Mouse (Mus musculus) G1E (cell line): ENCODE results near the gene Ndufb4. TPM values are rescaled to one million over a fixed set of nuclear protein-coding genes. Genes with fewer than 3 reads are reported as not detected.

ENCODE experiments used
- ATAC-seq: 2 replicates; pipeline ENCODE4 v1.8.0; 2016; ENCODE audit warnings: mild to moderate bottlenecking; ENCODE audit not compliant: insufficient number of reproducible peaks, poor library complexity, low FRiP score, severe bottlenecking; ENCODE audit errors: extremely low read depth
- DNase-seq: peaks from one replicate; pipeline ENCODE4 v3.0.0; 2012; ENCODE audit warnings: low spot score
- H3K27me3 ChIP-seq: 2 replicates; pipeline ENCODE4 v1.6.1; 2012; ENCODE audit warnings: mild to moderate bottlenecking, low read length, inconsistent platforms; ENCODE audit not compliant: insufficient read depth
- H3K36me3 ChIP-seq: replicated peaks from 2 replicates; pipeline ENCODE3; 2012; ENCODE audit warnings: mild to moderate bottlenecking, inconsistent platforms
- H3K4me1 ChIP-seq: 2 replicates; pipeline ENCODE4 v1.6.1; 2012; ENCODE audit warnings: low read depth, low read length, inconsistent platforms, mixed read lengths; ENCODE audit not compliant: insufficient read depth
- H3K4me3 ChIP-seq: 2 replicates; pipeline ENCODE4 v1.5.1; 2012; ENCODE audit warnings: low read depth, mild to moderate bottlenecking, inconsistent platforms, low read length, moderate library complexity, mixed read lengths
- H3K9me3 ChIP-seq: replicated peaks from 2 replicates; pipeline ENCODE4 v1.6.1; 2012; ENCODE audit warnings: inconsistent platforms
- CTCF ChIP-seq: IDR thresholded peaks from 2 replicates; pipeline ENCODE4 v1.5.1; 2012; ENCODE audit warnings: low read depth, low read length, inconsistent platforms, mixed read lengths
- GATA1 ChIP-seq: IDR thresholded peaks from 2 replicates; pipeline ENCODE4 v1.6.1; 2012; ENCODE audit warnings: borderline replicate concordance, low read length, inconsistent platforms, mixed read lengths
- GATA2 ChIP-seq: IDR thresholded peaks from 2 replicates; pipeline ENCODE4 v1.6.1; 2012; ENCODE audit warnings: low read depth, low read length, inconsistent platforms, borderline replicate concordance
- POLR2AphosphoS5 ChIP-seq: IDR thresholded peaks from 2 replicates; pipeline ENCODE4 v1.6.1; 2012; ENCODE audit warnings: low read depth, low read length, inconsistent platforms; ENCODE audit not compliant: insufficient replicate concordance
- TAL1 ChIP-seq: conservative IDR thresholded peaks from 2 replicates; pipeline ENCODE4 v1.6.1; 2012; ENCODE audit warnings: low read depth, low read length, inconsistent platforms, mixed read lengths
- polyA plus RNA-seq: library from polyadenylated mRNA; stranded (reverse); fragments of >175 nt; gene quantifications from 2 replicates; pipeline ENCODE4 v1.2.3, GENCODE M21; 2012
- total RNA-seq, 2 experiments: library from RNA; stranded (forward) in 1 of 2; stranded (reverse) in 1 of 2; fragments of 200-1000 nt in 1 of 2; fragments of >200 nt in 1 of 2; fragmentation: Nextera tagmentation in 1 of 2; gene quantifications; 2 replicates each; pipeline ENCODE4 v1.2.3; 2014 to 2017

Ndufb4 gene
- total and polyA plus RNA-seq, 3 experiments = 19.0 to 37.1 (median 34.9) TPM

- no peak for TF ChIP-seq GATA2
- TF ChIP-seq TAL1 = no peak
- TF ChIP-seq GATA1 = no peak
- no peak for TF ChIP-seq POLR2AphosphoS5
- no peak for TF ChIP-seq CTCF
- H3K9me3 ChIP-seq = no peaks in the 10 kb centered on the region
- ATAC-seq = no peak
- no peak for DNase-seq
- H3K36me3 ChIP-seq = no peaks in the 10 kb centered on the region
- peaks cover 9% of the 10 kb centered on the region for H3K27me3 ChIP-seq
- H3K4me1 ChIP-seq = no peaks in the 10 kb centered on the region; the same call in 1 of the 2 replicates
- H3K4me3 ChIP-seq = no peak overlapping the region
Measured at GRCm38 (mm10) chr16:37598463-37598862, 55.8 kb downstream of the Ndufb4 start.

GRCm38 (mm10) chr16:37597412-37597811 is 56.8 kb downstream of the Ndufb4 start:
- DNase-seq (no peak), ATAC-seq (no peak)
- no peak overlapping the region for H3K4me3 ChIP-seq
- TF ChIP-seq CTCF (no peak), TAL1 (no peak), POLR2AphosphoS5 (no peak), GATA2 (no peak), GATA1 (no peak)
- H3K27me3 ChIP-seq = peaks cover 9% of the 10 kb centered on the region
- H3K36me3 ChIP-seq = no peaks in the 10 kb centered on the region
- no peaks in the 10 kb centered on the region; the same call in 1 of the 2 replicates for H3K4me1 ChIP-seq
- no peaks in the 10 kb centered on the region for H3K9me3 ChIP-seq

Other genes starting within 250 kb of the Ndufb4 start
- gene Gtf2e1, start 114.7 kb downstream of the Ndufb4 start, total RNA-seq (2014; fragmentation: Nextera tagmentation) = 22.0 and 27.8 TPM in 2 replicates
- gene Gtf2e1, start 114.7 kb downstream of the Ndufb4 start, total RNA-seq (2017) = 29.0 and 29.6 TPM in 2 replicates
- gene Gtf2e1, start 114.7 kb downstream of the Ndufb4 start, polyA plus RNA-seq = 3.1 and 3.6 TPM in 2 replicates
- gene Rabl3, start 114.6 kb downstream of the Ndufb4 start, total RNA-seq (2014; fragmentation: Nextera tagmentation) = 21.7 and 25.7 TPM in 2 replicates
- 11.7 and 12.2 TPM in 2 replicates for gene Rabl3, start 114.6 kb downstream of the Ndufb4 start, total RNA-seq (2017)
- 0.63 and 1.2 TPM in 2 replicates for gene Rabl3, start 114.6 kb downstream of the Ndufb4 start, polyA plus RNA-seq
- not detected in 2 replicates for gene Hgd, start 74.3 kb downstream of the Ndufb4 start, total RNA-seq (2014; fragmentation: Nextera tagmentation)
- gene Hgd, start 74.3 kb downstream of the Ndufb4 start, total RNA-seq (2017) = not detected in 2 replicates
- gene Hgd, start 74.3 kb downstream of the Ndufb4 start, polyA plus RNA-seq = not detected in 2 replicates
- gene Fstl1, start 122.4 kb upstream of the Ndufb4 start, total RNA-seq (2014; fragmentation: Nextera tagmentation) = 2.9 and 4.8 TPM in 2 replicates
- gene Fstl1, start 122.4 kb upstream of the Ndufb4 start, total RNA-seq (2017) = 6.5 and 7.4 TPM in 2 replicates
- 0.67 and 0.68 TPM in 2 replicates for gene Fstl1, start 122.4 kb upstream of the Ndufb4 start, polyA plus RNA-seq
- gene Gm36028, start 206.7 kb upstream of the Ndufb4 start, total RNA-seq (2014; fragmentation: Nextera tagmentation) = not detected in 2 replicates
- 0.12 and 0.16 TPM in 2 replicates for gene Gm36028, start 206.7 kb upstream of the Ndufb4 start, total RNA-seq (2017)
- not detected in 2 replicates for gene Gm36028, start 206.7 kb upstream of the Ndufb4 start, polyA plus RNA-seq
- 86.3 and 90.6 TPM in 2 replicates for gene Lrrc58, start 213.9 kb upstream of the Ndufb4 start, total RNA-seq (2014; fragmentation: Nextera tagmentation)
- 37.9 and 46.5 TPM in 2 replicates for gene Lrrc58, start 213.9 kb upstream of the Ndufb4 start, total RNA-seq (2017)
- 4.3 and 5.4 TPM in 2 replicates for gene Lrrc58, start 213.9 kb upstream of the Ndufb4 start, polyA plus RNA-seq